Mouse (Mus musculus) left cerebral cortex, adult 18-20 months (tissue): ENCODE results near the gene Esm1. TPM values are rescaled to one million over a fixed set of nuclear protein-coding genes. Genes with fewer than 3 reads are reported as not detected.

ENCODE experiments used
- DNase-seq, 2 experiments: peaks; one replicate each; pipeline ENCODE4 v3.0.0; 2021 to 2022; ENCODE audit warnings: low spot score in 2 of 2, mixed read lengths in 1 of 2
- long read RNA-seq, 2 experiments: library from polyadenylated mRNA; stranded (forward); transcript quantifications; one replicate each; pipeline ENCODE4 v2.0.0; 2021
- total RNA-seq, 2 experiments: library from RNA; stranded (reverse); gene quantifications; 2 replicates each; pipeline ENCODE4 v1.2.3; 2021

The Esm1 gene
- under 1 TPM in 1 of 2 experiments, not detected in 1; 0.21 TPM for total RNA-seq
- long read RNA-seq, experiment 1, partial matches to known transcripts = 0 of 1 reads
- long read RNA-seq, experiment 1, other reads (novel, unspliced or antisense) = 0 of 1 reads
- long read RNA-seq, experiment 2, partial matches to known transcripts = 0 of 1 reads
- long read RNA-seq, experiment 2, other reads (novel, unspliced or antisense) = 1 of 1 reads

DNA sequence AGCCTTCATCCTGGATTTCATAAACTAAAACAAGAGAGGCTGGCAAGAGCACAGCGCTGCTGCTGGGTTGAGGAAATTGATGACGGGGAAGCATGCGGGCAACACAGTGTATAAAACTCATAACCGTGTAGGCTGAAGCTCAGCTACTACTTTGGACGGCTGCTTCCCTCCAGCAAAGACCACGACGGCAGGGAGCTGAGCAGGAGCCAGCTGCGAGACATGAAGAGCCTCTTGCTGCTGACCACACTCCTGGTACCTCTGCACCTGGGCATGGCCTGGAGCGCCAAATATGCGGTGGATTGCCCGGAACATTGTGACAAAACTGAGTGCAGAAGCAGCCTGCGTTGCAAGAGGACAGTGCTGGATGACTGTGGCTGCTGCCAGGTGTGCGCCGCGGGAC, at the start of gene Esm1:
Esm1 (plus strand) TSS at position 36 of the 400 bp plus-strand sequence.
- no peak for DNase-seq

DNA sequence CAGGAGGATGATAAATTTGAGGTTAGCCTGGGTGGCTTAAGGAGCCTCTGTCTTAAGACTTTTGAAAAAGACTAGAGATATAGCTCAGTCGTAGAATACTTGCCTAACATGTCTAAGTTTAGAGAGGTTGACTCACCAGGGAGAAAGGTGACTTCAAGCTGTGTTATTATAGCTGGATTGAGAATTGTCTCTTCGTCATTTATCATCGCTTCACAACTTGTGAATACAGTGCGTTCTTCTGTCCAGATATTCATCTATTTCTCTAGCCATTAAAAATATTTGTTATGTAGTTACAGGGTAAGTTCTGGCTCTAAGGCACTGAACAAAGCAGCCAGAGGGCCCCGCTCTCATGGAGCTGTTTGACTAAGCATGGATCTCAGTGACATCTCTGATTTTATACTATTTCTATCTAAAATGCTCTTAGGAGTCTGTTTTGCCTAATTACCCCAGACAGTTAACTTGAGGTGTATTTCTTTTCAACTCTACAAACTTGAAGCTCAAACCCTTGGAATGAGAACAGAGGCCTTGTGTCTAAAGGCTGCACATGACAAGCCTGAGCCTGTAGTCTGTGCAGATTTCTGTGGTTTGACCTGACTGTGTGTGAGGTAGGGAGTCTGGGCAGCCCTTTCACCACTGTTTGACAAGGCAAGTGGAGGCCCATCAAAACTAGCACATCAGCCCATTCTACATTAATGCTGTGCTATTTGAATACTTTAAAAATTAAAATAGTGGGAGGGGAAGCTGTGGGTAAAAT, 45.0 kb upstream of the Esm1 start:
- DNase-seq = no peak

DNA sequence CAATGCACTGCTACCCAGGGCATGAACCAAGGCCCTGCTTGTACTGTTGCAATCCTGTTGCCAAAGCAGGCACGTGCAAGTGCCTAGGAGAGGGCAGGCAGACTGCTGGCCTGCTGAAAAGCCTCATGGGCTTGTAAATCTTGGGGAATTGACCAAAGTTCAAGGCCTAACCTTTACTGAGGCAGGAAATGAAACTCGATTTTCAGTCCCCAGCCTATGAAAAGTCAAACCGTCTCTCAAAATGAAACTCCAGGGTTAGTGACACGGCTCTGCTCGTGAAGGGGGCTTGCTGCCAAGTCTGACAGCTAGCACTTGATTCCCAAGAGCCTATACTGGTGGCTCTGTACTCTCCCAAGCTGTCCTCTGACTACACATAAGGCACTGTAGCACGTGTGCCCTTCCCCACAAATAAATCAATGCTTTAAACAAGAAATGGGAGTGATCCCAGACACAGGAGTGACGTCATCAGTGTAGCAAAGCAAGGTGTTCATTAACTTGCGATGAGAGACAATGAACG, 41.4 kb upstream of the Esm1 start:
- no peak for DNase-seq

DNA sequence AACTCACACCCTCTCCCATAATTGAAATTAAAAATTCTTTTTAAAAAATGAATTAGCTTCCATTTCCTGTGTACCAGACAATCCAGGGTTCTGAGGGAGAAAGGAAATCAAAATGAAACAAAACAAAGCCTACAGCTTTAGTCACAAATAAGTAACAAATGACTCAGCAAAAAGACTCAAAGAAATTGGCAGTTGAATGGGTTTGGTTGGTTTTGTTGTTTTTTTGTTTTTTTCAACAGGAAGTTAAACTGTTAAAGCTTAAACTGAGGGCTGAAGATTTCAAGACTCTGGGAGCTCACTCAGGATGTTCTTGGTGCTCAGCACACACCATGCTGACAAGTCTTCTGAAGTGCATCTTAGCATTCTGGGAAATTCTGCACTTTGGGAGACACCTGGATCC, 39.2 kb upstream of the Esm1 start:
- no peak for DNase-seq

DNA sequence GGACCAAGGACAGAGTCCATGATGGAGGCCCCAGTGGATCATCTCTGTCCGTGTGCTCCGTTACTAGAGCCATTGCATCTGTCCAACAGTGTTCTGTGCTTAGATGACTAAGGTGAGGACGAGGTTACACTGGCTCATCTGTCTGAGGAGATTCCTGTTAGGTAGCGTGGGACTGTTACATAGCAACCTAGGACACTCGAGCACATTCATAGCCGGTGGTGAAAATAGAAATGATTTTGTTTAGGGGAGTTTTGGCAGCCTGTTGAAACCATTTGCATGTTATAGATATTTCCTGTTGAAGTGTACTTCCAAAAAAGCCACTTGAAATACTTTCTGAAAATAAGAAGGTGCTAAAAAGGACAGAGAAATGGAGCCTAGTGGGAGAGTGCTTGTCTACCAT, 35.3 kb upstream of the Esm1 start:
- DNase-seq = no peak

DNA sequence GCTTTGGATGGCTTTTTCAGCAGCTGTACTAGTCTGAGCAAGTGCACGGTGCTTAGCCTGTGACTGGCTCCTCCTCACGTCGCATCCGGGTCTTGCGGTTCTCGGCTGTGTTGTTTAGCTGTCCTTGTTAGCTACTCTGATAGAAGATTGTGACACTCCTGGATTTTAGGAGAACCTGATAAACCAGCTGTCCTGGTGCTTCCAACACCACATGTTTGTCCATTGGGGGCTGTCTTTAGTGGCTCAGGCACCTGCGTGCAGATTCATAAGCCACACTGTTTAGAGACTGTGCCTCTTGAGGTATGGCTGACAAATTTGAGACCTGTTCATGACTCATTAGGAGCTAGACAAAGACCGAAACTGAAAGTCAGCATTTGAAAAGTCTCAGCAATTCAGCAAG, 26.1 kb upstream of the Esm1 start:
- DNase-seq = no peak

DNA sequence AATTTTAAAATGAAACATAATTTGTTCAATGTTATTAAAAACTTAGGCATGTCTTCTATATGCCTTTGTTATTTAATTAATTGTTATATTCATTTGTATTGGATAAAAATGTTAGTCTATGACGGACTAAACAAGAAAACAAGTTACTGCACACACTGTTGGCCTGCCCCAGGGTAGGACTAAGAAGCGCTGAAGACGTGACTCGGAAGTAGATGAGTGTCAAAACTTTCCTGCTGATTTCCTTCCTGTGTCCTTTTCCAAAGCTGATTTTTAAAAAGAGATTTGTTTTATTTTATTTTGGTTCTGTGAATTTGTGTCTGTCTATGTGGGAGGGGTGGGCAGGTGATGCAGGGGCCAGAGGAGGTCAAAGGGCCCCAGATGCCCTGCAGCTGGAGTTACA, 25.7 kb upstream of the Esm1 start:
- no peak for DNase-seq

DNA sequence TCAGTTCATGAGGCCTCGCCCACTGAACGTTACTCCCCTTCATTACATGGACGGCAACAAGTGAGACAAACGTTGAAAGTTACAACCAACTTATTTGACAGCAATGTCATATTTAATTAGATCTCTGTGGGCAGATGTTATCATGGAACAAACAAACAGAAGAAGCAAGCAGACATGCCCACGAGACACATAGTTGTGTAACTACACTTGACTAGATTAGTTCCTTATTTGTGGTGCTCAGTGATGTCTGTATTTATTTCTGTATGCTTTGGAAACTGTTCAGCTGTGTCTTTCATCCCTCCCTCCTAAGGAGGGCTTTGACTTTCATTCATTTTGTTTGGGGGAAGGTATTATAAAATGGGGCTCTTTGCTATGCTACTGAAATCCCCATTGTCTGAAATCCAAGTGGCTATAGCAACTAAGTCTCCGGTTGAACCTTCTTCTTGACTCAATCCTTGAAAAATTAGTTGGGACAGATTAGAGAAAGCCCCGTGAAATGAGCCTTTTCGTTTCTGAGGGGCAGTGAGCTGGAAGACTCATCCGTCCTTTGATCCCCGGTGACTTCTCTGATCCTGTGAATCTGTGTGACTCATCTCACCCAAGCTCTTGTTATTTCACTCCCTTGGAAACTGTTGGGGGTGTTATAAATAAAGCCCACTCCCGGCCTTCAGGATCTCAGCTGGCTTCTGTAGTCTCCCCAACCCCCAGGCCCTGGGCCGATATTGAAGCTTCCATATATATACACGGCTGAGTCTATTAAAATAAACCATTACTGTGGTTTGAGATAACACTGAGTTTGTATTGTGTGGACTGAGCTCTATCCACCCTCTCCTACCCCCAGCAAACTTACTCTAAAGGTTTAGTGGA, 12.4 kb upstream of the Esm1 start:
- no peak for DNase-seq

DNA sequence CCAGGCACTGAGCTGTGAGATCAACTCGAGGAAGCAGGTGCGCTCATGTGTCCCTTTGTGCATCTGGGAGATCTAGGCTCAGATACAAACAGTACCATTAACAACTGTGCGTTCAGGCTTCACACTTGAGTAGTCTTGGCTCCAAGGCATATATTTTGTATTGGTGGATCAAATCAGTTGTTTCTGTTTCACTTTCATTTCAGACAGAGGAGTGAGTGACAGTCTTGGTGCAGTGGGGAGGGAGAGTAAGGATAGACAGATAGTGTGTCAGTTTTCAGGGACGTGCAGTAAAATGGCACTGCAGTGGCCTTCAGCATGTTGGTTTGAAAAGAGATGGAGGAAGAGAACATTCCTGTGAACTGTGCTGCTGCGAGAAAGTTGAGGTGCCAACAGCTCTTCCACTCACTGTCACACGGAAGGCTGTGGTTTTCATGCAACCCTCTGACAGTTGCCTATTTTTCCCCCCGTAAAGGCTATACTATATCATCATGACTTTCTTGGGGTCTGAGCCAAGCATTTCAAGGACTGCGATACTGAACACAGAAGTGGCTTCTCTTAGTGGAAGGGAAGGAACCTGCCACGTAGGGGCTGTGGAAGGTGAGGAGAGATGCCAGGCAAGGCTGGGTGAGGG, 11.5 kb upstream of the Esm1 start:
- no peak for DNase-seq

DNA sequence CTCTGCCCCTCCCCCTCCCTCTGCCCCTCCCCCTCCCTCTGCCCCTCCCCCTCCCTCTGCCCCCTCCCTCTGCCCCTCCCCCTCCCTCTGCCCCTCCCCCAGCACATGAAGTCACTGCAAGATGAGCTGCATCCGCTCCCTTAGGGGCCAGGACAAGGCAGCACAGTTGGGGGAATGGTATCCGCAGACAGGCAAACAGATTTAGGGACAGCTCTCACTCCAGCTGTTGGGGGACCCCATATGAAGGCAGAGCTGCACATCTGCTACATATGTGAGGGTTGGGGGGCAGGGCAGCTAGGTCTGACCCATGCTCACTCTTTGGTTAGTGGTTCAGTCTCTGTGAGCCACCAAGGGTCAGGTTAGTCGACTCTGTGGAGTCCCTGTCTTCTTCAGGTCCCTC, 10.1 kb upstream of the Esm1 start:
- no peak for DNase-seq

DNA sequence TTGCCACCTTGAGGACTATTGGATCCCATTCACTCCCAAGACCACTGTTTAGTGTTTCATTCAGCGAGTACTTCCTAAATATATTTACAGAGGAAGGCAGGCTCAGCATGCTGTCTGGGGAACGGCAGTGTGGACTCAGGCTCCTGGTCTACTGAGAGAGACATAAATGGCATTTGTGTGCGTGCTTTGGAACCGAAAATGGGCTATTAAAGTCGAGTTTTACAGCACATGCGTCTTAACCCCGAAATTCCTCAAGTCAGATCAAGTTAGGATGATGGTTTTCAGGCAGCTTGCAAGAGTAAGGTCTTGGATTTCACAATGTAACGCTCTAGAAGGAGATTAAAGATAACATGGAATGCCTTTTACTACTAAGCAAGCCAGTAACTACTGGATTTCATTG, 8.7 kb upstream of the Esm1 start:
- no peak for DNase-seq

DNA sequence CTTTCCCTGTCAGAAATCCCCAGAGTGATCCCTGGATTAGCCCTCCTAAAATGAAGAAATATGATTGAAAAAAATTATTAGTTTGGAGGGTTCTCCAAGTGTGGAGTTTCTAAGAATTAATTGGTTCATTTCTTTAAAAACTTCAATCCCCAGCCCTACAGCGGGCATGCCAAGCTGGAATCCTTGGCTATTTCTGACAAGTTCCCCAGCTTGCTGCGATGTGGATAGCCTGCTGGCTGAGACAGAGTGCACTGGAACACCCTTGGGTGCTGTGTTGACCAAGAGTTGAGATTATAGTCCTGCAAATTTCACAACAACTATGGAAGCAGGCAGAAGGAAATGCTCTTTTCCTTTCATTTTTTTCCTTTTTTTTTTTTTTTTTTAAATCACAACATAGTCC, 7.8 kb upstream of the Esm1 start:
- no peak for DNase-seq

DNA sequence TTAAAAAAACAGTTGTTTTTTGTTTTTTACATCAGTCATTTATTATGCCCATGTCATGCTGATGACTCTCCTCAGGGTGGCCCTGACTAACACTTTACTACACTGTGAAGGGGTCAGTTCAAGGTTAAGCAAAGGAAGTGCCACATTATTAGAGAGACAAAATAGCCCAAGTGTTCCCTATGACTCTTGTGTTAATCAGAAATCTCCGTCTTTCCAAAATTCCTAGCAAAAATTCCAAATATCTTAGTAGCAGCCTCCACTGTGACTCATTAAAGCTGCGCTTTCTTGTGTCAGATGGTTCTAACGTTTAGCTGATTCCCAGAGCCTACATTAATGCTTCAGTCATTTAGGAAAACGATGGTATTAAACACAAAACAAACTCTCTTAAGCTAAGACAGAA, 7.3 kb upstream of the Esm1 start:
- DNase-seq = no peak

DNA sequence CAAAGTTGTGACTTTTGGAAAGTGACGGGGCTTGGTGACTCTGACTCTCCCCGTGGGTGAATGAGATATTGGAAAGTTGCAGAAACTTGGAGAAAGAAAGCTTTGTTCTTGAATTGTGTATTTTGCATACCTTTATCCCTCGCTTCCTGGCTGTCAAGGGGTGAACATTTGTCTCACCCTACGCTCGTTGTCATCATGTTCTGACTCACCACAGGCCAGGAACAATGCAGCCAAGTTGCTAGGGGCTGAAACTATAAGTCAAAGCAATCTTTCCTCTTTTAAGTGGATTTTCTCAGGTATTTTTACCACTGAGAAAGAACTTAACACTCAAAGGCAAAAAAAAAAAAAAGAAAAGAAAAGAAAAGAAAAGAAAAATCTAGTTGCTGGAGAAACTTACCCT, 6.3 kb upstream of the Esm1 start:
- no peak for DNase-seq

DNA sequence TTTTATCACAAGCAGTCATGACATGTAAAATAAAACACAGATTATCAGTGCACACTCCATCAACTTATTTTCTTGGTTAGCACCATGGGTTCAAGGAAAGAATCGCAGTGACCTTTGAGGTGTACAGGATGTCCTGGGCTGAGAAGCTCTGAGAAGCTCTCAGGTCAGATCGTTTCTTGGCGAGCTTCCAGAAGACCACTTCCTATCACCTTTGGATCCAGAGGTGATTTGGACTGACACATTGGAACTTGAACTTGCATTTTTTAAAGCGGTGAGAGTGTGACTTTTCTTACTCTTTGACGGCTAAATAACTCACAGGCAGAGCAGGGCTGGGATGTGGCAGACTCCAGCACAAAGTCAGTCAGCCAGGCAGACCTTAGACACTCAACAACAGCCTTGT, 4.1 kb upstream of the Esm1 start:
- no peak for DNase-seq

DNA sequence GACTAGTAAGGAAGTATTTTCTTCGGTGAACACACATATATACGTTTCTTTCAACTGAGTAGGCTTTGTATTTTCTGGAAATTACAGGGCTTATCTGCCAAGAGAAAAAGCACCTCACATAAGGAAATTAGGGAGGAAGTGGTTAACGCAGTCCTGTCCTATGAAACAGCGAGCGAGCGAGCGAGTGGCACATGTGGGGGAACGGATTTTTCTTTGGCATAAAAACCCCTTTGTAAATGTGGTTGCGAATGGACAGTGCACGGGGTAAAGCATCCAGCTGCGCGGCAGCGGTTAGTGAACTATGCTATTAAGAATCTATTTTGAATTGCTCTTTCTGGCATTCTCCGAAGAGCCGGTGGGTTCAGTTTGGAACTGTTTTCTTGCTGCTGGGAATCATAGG, 1.9 kb downstream of the Esm1 start:
- no peak for DNase-seq

DNA sequence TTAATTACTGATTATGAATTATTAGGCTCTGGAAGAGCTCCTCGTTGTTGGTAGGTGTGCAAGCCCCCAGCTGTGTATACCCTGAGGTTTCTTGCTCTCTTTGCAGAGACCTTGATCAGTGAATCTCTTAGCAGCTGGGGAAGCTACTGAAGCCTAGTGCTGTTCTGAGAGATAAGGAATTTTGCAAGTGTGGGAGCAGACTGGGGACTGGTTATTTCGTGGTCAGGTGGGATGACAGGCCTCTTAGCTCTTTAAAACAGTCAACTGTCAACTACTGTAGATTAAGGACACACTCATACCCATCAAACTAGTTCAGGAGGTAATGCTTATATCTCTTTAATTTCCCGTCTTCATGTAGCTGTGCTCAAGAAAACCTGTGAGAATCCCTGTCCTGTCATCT, 2.9 kb downstream of the Esm1 start:
- no peak for DNase-seq

DNA sequence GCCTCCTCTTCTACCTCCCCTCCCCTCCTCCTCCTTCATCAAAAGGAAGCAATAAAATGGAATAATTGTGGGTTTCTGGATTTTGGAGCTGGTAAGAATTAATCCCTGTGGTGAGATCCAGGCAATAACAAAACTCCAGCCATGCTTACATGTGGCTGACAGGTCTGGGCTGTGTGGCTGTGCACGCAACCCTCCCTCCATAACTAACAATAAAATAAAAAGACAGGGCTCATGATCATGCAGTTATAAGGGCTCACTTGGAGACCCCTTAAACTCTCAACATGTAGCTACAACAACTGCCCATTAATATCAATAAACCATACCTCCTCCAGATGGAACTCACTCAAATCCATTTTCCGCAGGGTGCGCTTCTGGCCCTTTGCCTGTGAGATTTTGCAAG, 4.4 kb downstream of the Esm1 start:
- no peak for DNase-seq

DNA sequence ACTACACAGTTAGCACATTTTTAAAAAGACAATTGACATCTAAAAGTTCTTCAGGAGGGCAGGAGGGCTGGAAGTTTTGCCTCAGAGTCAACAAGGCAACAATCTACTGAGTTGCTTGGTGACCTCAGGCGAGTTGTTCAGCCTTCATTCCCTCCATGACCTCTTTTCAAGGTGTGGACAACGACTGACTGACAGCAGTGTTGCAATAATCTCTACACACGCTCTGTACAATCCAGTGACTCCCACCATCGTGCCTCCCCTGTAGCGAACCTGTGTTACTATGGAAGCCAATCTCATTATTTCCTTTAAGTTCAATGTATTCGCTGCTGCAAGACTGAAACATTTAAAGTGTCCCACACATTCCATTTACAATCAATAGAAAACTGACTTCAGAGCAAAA, 12.4 kb downstream of the Esm1 start:
- DNase-seq = no peak

DNA sequence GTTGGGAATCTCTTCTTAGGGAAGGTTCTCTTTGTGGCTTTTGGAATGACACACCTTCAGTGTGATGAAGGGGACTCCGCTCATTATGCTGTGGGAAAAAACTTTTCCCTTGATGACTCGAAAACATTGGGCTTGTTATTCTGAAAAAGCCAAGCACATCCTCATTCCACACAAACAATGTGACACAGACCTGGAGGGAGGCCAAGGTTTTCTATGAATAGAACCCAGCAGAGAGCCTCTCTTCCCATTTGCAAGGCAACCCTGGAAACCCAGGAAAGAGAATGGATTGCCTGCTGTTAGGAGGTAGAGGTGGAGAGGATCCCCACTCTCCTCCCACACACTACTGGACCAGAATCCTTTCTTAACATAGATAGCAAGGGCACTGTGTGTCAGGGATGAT, 14.6 kb downstream of the Esm1 start:
- DNase-seq = peak; percentile 39 to 57

DNA sequence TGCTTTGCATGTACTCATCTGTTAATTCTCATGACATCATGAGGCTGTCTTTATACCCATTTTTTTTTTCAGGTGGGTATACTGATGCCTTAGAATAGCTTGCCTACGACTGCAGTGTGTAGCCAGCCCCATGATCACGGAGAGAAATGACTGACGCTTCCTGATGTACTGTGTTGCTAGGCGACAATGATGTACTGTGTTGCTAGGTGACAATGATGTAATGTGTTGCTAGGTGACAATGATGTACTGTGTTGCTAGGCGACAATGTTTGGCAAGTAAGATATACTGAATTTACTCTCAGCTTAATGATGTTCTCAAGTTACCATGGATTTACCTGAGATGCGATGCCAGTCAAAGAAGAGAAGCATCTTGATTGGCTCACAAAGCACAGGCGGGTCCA, 16.4 kb downstream of the Esm1 start, which contains the start of gene Gzmk:
Gzmk (minus strand) TSS at position 98 of the 400 bp plus-strand sequence.
- peak; percentile 19 to 33 for DNase-seq
